Mouse (Mus musculus) liver, embryonic 18 days (tissue): ENCODE data around the gene Adipoq. TPM values are rescaled to one million over a fixed set of nuclear protein-coding genes. Genes with fewer than 3 reads are reported as not detected.

ENCODE experiments used
- polyA plus RNA-seq: library from polyadenylated mRNA; depleted of rRNA; stranded (reverse); fragments of >200 nt; gene quantifications from 2 replicates; pipeline ENCODE4 v1.2.3, GENCODE M21; 2012; rRNA removed

The Adipoq gene
- 0.07 TPM in 1 of 2 replicates, not detected in the other for polyA plus RNA-seq

DNA sequence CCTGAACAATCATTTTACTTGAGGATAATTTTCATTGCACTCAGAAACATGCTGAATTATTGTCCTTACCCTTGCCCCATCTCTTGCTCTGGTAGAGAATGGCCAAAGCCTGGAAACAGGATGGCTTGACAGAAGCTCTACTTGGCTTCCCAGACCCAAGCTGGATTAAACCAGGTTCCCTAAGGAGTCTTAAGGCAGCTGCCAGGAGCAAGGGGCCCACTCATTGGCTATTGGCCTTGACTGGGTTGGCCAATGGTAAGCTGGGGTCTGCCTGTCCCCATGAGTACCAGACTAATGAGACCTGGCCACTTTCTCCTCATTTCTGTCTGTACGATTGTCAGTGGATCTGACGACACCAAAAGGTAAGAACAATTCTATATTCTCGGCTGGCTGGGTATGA lies at the start of gene Adipoq:
Adipoq (plus strand) TSS at position 257 of the 400 bp plus-strand sequence.

GRCm38 (mm10) chr16:23107231-23107942 lies 38.9 kb upstream of the Adipoq start, which contains the start of gene Eif4a2:
Eif4a2 (plus strand) TSS chr16:23107444.

DNA sequence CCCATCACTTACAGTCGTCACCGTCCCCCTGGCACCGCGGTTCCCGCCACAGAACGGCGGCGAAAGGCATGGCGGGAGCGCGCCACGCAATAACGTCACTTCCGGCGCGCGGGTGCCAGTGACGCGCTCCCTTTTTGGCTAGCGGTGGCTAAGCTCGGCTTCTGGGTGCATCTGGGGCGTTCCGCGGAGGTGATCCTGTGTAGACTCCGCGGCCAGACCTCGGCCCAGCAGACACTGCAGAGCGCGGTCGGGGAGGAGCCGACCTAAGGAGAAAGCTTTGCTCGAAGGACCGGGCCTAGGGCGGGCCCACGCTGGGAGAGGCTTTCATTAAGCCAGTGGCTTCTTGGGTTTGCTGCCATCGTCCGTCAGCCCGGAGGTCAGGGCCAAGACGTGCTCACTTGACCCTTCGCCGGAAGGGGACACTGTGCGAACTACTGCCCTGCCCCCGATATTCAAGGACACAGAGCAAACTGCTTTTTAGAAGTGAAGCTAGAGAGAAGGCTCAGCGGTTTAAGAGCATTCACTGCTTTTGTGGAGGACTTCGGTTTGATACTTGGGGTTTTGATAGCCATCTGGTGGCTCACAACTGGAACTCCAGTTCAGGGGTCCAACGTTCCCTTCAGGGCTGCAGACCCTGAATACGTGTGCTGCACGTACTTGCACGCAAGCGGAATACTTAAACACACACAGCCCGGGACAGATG lies 18.5 kb upstream of the Adipoq start, which contains the start of gene Rfc4:
Rfc4 (minus strand) TSS at position 65 of the 703 bp plus-strand sequence.

Other genes starting within 250 kb of the Adipoq start
- gene Fetub, start 228.2 kb upstream of the Adipoq start, polyA plus RNA-seq, result 182 and 210 TPM in 2 replicates
- gene Hrg, start 195.5 kb upstream of the Adipoq start, polyA plus RNA-seq, result 45.5 and 57.1 TPM in 2 replicates
- 162 and 177 TPM in 2 replicates for gene Kng2, start 117.1 kb upstream of the Adipoq start, polyA plus RNA-seq
- gene Kng1, start 88.7 kb upstream of the Adipoq start, polyA plus RNA-seq, result 1,908 and 2,047 TPM in 2 replicates
- 167 and 177 TPM in 2 replicates for gene Eif4a2, start 39.1 kb upstream of the Adipoq start, polyA plus RNA-seq
- 4.2 and 5.2 TPM in 2 replicates for gene Rfc4, start 18.8 kb upstream of the Adipoq start, polyA plus RNA-seq
- 68.2 and 70.2 TPM in 2 replicates for gene St6gal1, start 78.2 kb downstream of the Adipoq start, polyA plus RNA-seq